Mouse (Mus musculus) stomach, postnatal 0 days (tissue): ENCODE measurements around the gene Cd151.

ENCODE experiments used
- CTCF ChIP-seq: IDR thresholded peaks from 2 replicates; pipeline ENCODE4 v1.5.1; 2016; ENCODE audit warnings: antibody characterized with exemption, low read depth, mild to moderate bottlenecking, moderate library complexity
- EP300 ChIP-seq: optimal IDR thresholded peaks from 2 replicates; pipeline ENCODE3; 2016; ENCODE audit warnings: antibody characterized with exemption

DNA sequence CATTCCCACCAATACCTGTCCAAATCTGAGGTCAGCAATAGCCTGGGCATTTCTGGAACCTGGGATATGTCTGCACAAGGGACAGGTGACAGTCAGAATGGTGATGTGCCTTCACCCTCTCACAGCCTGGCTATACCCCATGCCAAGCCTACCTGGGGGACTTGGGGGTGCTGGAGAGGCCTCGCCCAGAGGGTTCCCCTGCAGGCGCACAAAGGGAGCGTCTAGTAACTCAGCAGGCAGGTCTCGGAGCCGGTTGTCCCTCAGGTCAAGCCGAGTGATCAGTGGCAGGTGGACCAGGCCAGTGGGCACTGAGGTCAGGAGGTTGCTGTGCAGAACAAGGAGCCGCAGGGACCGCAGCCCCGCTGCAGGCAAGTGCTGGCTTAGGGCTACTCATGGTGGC is 25.7 kb upstream of the Cd151 start:
- TF ChIP-seq CTCF (no peak), EP300 (no peak)
